Mouse (Mus musculus): Measurements from ENCODE around the gene Cxcr1.
"Not testable (repeated sequence)": the region's sequence is repeated elsewhere in the genome, so short reads cannot be mapped to it uniquely, and the experiment has no call there.

Cxcr1 gene

DNA sequence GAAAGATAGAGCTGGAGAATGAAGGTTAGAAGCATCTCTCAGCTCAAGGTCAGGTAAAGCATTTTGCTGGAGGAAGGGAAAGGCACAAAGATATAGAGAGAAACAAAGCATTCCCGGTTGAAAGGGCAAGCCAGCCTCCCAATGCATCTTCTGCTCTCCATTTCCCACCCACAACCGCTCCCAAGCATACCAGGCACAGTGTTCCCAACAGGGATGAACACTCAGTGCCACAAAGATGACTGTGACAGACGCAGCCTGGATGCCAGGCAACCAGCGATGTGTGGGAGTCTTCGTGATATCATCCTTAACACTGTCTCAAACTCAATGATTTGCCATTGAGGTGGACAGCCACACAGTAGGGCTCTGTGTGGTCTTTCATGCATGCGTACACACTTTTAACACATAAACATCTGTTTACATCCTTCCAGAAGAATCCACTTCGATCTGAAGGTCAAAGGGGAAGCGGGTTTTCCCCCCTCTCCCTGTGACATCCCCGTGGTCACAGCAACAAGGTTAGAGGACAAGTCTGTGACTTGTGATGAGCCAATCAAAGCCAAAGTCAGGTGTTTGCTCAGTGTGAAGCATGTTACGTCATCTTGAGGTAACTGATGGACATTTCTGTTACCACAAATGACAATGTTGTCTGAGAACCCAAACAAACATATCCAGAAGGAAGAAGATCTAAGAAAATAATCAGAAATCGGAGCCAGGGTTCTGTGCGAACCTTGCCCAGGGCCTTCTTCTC lies 3.5 kb upstream of the Cxcr1 start:
- intact Hi-C loops (cut with DNase I): loop anchor here (5.0 kb wide), 1 partner anchor 296 kb away; no protein-coding TSS in a partner anchor

DNA sequence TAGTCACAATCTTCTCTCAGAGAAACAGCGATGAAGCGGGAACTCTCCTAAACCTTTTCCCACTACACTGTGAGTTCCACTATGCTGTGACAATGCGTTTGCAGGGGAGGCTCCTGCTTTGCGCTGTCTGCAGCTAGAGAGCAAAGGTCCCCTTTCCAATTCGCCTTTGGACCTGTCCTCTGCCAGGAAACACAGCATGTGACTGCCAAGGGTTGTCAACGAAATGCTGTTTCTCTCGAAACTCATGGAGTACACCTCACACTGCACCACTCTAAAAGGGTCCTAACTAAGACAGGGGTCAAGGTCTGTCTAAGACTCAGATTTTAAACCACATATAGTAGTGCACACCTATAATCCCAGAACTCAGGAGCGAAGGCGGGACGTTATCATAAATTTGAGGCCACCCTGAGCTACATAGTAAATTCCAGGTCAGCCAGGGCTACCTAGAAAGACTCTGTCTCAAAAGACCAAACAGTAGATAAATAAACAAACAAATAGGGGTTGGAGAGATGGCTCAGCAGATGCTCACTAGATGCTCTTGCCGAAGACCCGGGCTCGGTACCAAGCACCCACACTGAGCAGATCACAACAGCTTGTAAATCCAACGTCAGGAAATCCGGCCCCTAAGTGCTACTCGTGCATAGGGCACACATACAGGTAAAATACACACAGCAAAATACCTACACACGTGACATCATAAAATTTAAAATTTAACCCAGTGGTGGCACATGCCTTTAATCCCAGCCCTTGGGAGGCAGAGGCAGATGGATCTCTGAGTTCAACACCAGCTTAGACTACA lies 2.4 kb upstream of the Cxcr1 start:
- intact Hi-C loops (cut with DNase I): loop anchor here (5.0 kb wide), 1 partner anchor 295 kb away; no protein-coding TSS in a partner anchor

DNA sequence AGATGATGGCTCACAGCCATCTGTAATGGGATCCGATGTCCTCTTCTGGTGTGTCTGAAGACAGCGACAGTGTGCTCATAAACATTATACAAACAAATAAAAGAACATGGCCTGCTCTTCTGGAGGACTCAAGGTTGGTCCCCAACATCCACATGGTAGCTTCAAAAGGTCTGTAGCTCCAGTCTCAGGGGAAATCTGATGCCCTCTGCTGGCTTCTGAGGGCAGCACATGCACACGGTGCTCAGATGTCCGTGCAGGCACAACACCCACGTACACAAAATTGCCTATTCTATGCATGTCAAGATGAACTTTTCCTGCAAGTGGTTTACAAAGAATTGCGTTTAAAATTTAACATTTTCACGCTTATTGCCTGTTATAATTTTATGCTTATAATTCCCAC lies 1.5 kb upstream of the Cxcr1 start:
- intact Hi-C loops (cut with DNase I): loop anchor here (5.0 kb wide), 1 partner anchor 294 kb away; no protein-coding TSS in a partner anchor

DNA sequence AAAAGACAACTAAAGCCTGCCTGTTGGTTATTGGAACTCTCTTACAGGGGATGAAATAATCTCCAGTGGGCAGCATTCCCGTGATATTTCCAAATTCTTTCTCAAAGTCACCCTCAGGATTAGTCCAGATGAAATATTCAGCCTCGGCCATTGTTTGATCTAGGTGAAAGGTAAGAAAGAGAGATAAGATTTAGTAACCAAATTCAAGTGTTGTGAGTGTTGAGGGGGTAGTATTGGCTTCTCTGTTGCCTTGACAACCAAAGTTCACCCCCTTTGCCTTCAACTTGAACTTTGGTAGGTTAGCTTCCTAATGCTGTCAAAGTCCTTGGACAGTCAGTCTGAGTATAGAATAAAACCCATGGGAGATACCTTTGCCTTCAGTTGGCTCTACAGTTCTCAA lies 1.7 kb downstream of the Cxcr1 start:
- intact Hi-C loops (cut with DNase I): no loop called here

DNA sequence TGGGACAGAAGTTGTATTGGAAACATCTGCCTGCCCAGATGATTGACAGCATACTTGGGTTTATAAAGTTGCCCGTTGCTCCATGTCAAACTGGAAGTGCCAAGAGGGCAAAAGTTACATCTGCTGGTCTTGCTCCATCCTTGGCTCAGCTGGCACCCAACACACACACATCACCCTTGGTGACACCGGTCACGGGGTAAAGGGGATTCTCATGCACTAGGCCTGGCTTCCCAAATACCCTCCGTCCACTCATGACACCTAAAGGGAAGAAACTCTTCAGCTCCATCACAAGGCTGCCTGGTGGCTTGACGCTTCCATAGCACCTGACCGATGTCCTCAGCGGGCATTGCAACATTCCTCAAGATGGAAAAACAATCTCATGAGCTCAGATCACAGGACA lies 4.0 kb downstream of the Cxcr1 start:
- intact Hi-C loops (cut with DNase I): no loop called here

DNA sequence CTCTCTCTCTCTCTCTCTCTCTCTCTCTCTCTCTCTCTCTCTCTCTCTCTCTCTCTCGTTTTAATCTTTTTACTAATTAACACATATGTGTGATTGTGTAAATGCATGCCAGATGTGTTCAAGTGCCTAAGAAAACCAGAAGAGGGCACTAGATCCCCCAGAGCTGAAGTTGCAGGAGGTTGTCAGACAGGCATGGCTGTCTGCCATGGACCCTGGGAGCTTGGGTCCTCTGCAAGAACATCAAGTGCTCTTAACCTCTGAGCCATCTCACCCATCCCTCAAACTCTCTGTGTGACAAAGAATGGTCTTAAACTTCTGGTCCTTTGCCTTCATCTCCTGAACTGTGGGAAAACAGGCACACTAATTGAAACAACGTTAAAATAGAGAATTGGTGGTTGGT lies 11.4 kb downstream of the Cxcr1 start:
- intact Hi-C loops (cut with DNase I): no loop called here

DNA sequence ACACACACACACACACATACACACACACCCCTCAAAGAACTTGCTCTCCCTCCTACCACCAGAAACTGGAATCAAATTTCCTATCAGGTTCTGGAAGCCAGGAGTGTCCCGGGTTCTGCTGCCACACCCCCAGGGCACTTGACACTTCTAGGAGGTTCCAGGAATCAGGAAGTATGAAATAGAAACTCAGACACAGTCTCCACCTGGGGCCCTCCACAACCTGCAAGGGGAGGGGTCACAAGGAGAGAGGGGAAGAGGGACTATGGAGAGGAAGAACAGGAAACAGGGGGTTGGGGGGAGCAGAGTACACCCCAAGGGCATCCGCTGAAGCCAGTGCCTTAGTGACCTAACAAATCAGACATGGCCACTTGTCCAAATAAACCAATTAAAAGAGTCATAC lies 13.0 kb downstream of the Cxcr1 start:
- intact Hi-C loops (cut with DNase I): no loop called here

DNA sequence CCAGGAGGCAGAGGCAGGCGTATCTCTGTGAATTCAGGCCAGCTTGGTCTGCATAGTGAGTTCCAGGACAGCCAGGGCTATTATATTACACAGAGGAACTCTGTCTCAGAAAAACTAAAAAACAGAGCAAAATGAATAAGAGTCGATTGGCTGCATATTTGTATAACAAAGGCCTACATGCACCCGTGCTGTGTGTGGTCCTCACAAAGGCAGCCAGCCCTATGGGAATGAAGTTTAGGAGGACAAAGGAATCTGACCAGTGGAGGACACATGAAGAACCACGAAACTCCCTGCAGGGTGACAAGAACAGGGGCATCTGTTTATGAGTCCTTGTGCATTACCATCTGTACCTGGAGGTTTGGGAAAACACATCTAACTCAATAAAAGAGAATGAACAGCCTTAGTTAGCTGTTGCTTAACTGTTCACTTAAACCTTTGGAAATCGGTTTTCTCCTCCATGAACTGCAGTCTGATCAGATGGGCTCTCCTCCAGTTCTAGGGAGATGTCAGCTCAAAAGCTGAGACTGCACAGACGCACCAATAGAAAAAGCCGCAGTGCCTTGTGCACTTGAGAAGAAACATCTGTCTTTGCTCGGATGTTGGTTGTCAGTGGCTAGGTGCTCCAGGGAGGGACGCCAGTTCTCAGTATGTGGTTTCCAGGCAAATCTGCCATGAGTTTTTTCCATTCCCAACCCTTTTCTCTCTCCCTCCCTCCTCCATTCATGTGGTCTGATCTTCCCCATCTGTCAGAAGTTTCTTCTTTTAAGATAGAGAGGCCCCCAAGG lies 14.6 kb downstream of the Cxcr1 start:
- intact Hi-C loops (cut with DNase I): no loop called here

DNA sequence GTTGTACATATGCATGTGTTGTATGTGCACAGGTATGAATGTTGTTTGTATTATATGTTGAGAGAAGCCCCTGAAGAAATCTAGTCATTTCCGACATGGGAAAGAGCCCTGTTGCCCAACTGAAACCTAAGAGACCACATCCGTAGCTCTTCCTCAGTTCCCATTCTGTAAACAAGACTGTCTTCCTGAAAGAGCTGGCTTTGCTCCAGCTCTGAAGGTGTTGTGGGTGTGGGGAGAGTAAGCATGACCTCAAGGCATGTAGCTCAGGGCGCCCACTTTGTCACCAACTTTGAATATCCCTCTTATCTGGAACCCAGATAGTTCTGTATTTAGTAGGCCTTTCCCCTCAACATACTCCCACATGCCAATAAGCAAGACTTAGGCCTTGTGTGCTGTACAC lies 15.8 kb downstream of the Cxcr1 start:
- intact Hi-C loops (cut with DNase I): no loop called here

DNA sequence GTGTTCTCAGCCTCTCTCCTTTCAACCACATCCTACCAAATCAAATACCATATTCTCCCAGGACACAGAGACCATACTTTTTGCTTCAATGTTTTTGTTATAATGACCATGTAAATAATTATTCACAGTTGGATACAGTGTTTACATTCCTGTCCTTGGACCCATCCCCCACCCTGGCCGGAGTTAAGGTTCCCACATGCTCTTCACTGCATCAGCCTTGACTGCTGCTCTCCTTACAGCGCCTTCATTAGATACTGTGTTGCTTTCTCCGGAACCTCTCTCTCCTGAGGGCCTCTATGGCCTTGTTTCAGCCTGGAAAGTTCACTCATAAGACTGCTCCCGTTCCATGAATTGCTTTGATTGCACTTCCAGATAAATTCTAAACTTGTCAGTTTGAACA lies 18.7 kb downstream of the Cxcr1 start:
- intact Hi-C loops (cut with DNase I): no loop called here

DNA sequence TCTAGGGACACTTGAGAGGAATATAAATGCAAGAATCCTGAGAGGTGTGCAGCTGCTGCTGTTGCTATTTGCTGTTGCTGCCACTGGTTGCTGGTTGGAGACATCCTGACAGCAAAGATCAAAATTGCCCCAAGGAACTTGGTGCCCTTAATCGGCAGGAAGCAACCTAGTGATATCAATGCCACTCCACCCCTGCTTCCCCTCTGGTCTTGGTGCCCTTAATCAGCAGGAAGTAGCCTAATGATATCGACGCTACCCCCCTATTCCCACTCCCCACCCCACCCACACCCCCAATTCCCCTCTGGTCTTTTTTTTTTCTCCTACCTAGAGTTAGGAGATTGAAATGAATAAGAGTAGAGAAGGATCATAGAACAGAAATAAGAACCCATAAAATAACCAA lies 21.7 kb downstream of the Cxcr1 start:
- intact Hi-C loops (cut with DNase I): no loop called here

DNA sequence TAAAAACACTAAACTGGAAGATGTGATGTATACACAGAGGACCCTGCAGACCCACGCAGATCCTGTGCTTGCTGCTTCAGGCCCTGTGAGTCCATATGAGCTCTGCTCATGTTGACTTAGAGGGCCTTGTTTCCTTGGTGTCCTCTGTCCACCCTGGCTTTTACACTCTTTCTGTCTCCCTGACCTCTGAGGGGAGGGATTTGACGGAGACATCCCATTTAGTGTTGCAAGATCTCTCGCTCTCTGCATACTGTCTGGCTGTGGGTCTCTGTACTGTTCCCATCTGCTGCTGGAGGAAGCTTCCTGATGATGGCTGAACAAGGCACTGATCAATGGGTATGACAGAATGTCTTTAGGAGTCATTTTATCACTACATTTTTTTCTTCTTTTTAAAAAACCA lies 24.7 kb downstream of the Cxcr1 start:
- intact Hi-C loops (cut with DNase I): no loop called here

DNA sequence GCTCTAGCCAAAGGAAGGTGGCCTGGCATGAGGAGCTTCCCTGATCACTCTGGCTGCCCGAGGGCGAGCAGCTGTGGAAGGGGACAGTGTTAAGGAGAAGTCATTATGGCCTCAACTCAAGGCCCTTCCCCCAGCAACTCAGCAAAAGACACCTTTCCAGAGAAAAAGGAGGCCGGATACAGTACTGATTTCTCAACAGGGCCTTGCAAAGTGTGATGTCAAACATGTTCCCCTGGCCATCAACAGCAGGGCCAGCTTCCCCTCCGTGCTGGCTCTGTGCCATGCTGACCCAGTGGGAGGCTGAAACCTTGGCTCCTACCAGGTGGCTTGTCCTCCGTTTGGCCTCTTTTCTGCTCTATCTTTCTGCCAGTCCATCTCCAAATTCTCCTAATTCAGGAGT lies 27.3 kb downstream of the Cxcr1 start:
- intact Hi-C loops (cut with DNase I): no loop called here

DNA sequence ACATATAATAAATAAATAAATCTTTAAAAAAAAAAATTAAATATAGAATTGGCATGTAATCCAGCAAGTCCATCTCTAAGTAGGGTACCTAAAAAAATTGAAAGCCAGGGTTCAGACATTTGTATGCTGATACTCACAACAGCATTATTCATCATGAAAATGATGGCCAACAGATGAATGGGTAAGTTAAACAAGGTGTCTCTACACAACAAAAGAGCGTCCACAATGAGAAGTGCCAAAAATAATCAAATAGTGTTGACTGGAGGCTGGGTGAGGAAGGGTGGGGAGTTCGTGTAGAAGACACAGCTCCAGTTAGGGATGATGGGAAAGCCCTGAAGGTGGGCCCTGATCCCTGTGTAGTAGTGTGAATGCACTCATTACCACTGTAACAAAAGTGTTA lies 34.4 kb downstream of the Cxcr1 start:
- intact Hi-C loops (cut with DNase I): no loop called here

DNA sequence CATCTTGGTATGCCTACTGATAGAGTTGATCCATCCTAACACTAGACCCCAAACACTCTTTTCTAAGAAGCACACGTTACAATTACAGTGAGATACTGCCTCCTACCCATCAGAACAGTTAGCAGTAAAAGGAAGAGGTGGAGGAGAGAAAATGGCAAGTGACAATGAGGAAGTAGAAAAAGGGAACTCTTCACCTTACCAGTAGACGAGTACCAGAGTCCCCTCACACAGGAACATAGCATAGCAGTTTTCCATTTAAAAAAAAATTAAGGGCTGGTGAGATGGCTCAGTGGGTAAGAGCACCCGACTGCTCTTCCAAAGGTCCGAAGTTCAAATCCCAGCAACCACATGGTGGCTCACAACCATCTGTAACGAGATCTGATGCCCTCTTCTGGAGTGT lies 34.8 kb downstream of the Cxcr1 start:
- intact Hi-C loops (cut with DNase I): not testable (repeated sequence)

DNA sequence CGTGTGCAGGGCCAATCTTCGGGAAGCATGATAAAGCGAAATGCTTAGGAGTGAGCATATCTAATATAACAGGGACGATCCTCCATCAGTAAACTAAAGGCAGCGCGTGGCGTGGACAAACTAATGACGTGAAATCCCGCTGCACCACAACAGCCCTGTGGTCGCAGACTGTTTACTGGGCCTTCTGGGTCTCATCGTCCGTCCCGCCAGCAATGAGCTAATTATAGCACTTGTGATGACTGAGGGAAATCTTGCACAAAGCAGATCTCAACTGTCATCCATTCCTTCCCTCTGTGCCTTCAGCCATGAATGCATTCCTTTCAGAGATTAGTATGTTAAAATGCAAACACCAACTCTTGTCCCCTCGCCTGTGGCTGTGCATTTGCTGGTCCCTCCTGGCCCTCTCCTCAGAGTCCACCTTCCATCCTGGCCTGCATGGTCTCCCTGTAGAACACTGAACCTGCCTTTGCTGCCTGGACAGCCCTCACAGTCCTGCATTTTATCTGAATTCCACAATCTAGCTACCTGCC lies 38.0 kb downstream of the Cxcr1 start:
- intact Hi-C loops (cut with DNase I): no loop called here

DNA sequence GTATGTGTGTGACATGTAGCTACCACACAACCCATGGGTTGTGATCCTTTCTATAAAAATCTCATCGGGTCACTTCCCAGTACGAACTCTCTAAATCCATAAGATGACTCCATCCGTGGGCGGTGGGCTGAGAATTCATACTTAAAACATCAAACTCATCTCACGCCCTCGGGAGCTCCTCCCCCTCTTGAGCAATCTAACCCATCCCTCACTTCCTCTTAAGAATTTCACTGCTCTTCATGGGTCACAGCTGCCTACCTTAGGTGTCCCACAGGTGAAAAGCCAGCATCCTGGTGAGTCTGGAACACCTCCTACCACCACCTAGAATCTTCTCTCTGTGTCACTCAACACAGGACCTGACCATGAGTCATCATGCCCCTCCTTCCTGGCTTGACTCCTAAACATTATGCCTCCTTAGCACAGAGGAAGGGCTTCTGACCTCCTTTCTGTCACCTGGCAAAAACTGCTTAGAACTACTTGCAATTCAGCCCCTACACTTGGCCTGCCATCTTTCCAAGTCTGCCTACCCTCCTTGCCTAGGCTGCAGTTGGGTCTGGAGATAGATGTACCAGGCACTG lies 38.9 kb downstream of the Cxcr1 start:
- intact Hi-C loops (cut with DNase I): no loop called here

DNA sequence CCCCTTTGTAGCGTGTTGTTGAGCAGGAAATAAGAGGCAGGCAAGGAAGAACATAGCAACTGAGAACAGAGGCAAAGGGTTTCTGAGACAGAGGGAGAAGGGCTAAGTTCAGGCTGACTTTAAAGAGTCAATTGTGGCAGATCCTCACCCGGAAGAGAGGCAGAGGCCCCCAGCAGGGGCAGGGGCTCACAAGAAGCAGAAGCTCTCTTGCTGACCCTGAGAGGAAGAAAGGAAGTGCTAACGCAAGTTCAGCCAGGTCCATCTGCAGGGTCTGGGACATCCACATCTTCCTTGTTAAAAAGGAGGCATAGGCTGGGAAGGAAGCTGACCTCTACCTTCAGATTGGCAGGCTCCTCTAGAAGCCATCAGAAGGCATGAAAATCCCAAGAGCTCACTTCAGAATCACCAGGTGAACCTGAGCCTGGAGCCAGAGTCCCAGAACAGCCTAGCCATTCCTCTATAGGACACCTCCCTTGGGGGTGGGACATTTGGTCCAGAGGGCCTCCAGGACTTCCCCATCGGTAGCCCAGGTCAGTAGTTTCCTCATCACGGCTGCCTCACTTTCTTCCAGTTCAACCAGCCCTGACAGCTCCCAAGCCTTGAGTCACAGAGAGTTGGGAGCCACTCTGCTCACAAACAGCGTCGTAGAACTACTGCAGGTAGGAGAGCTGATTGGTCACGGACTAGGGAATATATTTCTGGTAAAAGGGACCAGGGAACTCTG lies 40.8 kb downstream of the Cxcr1 start, which contains the start of gene Cxcr2:
Gene Cxcr2 (plus strand): TSS at position 529 of the 724 bp plus-strand sequence.
- intact Hi-C loops (cut with DNase I): no loop called here

DNA sequence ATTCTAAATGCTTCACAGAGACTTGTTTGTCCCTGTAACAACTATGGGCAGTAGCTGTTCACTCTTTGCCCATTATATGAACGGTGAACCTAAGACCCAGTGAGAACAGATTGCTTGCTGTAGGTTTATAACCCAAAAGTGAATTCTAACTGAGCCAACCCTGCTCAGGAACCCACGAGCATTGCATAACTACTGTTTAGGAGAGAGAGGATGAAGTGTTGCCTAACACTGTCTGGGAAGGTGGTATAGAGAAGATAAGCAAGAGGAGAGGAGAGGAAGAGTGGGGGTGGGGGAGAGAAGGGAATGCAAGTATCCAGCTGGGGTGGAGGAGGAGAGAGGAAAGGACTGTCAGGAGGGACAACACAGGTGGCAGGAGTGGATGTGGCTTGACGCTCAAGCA lies 43.3 kb downstream of the Cxcr1 start:
- intact Hi-C loops (cut with DNase I): no loop called here

DNA sequence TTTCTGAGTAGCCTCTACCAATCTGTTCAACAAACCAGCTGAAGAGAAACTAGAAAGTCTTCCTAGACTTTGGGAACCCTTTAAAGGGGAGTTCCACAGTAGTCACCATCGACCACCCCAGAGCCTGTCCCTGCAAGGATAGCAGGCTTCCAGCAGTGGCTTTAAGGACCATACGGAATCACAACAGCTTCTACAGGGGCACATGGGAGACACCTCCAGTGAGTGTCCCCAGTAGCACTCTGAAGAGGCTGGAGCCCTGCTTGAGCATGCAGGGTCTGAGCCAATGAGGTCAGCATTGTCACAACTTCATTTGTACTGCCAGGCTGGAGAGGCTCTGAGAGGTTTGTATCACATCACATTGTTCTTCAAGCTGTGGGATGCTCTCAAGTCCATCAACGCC lies 44.3 kb downstream of the Cxcr1 start:
- intact Hi-C loops (cut with DNase I): no loop called here
